Mouse (Mus musculus) ES-Bruce4 (cell line): Measurements from ENCODE around the gene Golt1a.

Experiments used
- CTCF ChIP-seq: IDR thresholded peaks from one replicate; pipeline ENCODE4 v1.8.1; 2011; ENCODE audit warnings: low read depth, low read length
- EP300 ChIP-seq: IDR thresholded peaks from 2 replicates; pipeline ENCODE4 v1.6.1; 2011; ENCODE audit warnings: low read depth, low read length; ENCODE audit not compliant: insufficient read depth
- POLR2A ChIP-seq: IDR thresholded peaks from one replicate; pipeline ENCODE4 v1.8.1; 2011; ENCODE audit warnings: low read length; ENCODE audit not compliant: insufficient read depth

DNA sequence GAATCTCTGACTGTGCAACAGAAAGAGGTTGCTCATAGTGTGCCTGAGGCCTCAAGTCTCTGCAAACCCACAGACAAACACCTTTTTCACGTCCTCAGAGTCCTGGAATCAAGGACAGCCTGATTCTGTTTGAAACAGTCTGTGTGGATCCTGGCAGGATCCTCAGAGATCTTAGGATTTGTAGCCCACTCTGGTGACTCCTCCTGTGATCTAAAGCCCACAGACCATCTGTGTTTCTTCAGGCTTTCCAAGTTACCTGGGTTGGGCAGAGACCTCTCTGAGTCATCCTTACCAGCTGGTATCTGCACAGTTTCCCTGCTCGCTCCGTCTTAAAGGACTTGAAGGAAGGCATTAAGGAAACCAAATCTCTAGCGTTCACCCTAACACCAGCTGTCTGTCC is 22.5 kb upstream of the Golt1a start:
- TF ChIP-seq CTCF (no peak), POLR2A (no peak), EP300 (no peak)
